Mouse (Mus musculus): Measurements from ENCODE around the gene Olfr772. TPM values are rescaled to one million over a fixed set of nuclear protein-coding genes. Genes with fewer than 3 reads are reported as not detected.

Gene Olfr772
- polyA plus RNA-seq (2012; rRNA removed; ENCODE audit: low replicate concordance): not detected in 2 replicates

DNA sequence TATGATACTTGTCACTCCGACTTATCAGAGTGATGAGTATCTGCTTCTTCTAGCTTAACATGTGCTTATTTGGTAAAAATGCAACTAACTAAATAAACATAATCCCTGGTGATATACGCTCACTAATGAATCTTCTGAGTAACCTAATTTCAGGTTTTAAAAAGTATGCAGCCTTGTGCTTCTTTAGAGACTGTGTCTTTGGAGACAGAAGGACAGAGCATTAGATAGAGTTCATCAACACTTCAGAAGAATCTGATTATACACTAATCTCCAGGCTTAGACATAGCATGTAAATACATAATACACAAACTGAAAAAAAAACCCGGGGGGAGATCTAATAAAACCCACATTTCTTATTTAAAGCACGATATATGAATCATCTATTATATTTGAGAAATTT is at the start of gene Olfr772:
Gene Olfr772, minus strand, starts transcription at position 101 of the 400 bp plus-strand sequence.

DNA sequence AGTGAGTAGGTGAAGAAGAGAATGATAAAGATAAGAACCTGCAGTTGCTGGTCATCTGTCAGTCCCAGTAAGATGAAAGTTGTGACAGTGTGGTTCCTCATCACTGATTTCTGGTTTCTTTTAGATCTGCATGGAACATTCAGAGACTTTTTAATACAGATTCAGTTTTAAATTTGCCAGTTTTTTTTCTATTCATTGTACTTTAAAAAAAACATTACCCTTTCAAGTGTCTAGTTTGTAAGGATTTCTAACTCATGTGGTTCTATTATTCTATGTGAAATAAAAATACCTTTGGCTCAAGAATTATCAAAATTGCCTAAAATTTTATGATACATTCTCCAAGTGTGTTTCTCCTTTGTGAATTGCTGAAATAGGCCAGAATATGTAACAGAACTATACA is 9.6 kb upstream of the Olfr772 start, which contains the start of gene Olfr773:
Gene Olfr773, minus strand, starts transcription at position 101 of the 400 bp plus-strand sequence.

DNA sequence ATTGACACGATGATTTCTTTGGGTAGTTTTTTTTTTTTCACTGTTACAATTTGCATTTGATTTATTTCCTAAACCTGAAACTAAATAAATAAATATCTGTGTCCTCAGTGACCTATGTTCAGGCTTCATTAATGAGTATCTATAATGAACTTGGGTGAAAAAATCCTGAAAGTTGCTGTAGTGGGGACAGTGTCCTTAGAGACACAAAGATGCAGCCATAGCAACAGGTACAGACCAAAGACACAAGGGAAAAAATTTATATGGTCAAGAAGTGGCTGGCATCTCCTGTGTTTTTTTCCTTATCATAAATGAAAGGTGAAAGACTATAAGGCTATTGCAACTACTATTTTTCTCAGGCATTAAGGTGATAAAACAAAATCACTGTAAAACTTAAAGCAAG is 13.1 kb downstream of the Olfr772 start, which contains the start of gene Olfr771:
Gene Olfr771, minus strand, starts transcription at position 101 of the 400 bp plus-strand sequence.

DNA sequence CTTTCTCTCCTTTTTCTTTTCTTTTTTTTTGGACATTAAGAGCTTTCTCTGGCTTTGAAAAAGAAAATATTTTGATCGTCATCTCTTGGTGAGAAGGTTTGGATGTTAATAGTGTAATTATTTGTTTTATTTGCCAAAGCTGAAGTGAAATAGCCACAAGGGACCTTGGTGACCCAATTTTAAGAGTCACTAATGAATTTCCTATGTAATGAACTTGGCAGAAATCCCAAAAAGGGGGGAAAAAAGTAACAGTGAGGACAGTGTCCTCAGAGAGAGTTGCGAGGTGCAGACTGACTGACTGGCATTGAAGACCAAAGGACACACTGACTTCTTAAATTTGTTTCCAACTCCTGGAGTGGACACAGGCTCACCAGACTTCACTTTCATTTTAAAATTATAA is 38.8 kb downstream of the Olfr772 start, which contains the start of gene Olfr770:
Gene Olfr770, minus strand, starts transcription at position 101 of the 400 bp plus-strand sequence.

Other genes starting within 250 kb of the Olfr772 start
- 95.0 and 265 TPM in 2 replicates for gene Itga7, start 244.1 kb downstream of the Olfr772 start, polyA plus RNA-seq (2012; rRNA removed; ENCODE audit: low replicate concordance)
- gene Mettl7b, start 216.9 kb downstream of the Olfr772 start, polyA plus RNA-seq (2012; rRNA removed; ENCODE audit: low replicate concordance): 5.1 and 19.5 TPM in 2 replicates
- not detected in 2 replicates for gene Olfr9, start 188.5 kb downstream of the Olfr772 start, polyA plus RNA-seq (2012; rRNA removed; ENCODE audit: low replicate concordance)
- gene Olfr763, start 167.1 kb downstream of the Olfr772 start, polyA plus RNA-seq (2012; rRNA removed; ENCODE audit: low replicate concordance): not detected in 2 replicates
- gene Olfr764-ps1, start 138.0 kb downstream of the Olfr772 start, polyA plus RNA-seq (2012; rRNA removed; ENCODE audit: low replicate concordance): not detected in 2 replicates
- gene Olfr765, start 127.9 kb downstream of the Olfr772 start, polyA plus RNA-seq (2012; rRNA removed; ENCODE audit: low replicate concordance): not detected in 2 replicates
- not detected in 2 replicates for gene Olfr766-ps1, start 108.9 kb downstream of the Olfr772 start, polyA plus RNA-seq (2012; rRNA removed; ENCODE audit: low replicate concordance)
- gene Olfr767, start 95.0 kb downstream of the Olfr772 start, polyA plus RNA-seq (2012; rRNA removed; ENCODE audit: low replicate concordance): not detected in 2 replicates
- gene Olfr768, start 78.5 kb downstream of the Olfr772 start, polyA plus RNA-seq (2012; rRNA removed; ENCODE audit: low replicate concordance): not detected in 2 replicates
- not detected in 2 replicates for gene Olfr769, start 60.1 kb downstream of the Olfr772 start, polyA plus RNA-seq (2012; rRNA removed; ENCODE audit: low replicate concordance)
- not detected in 2 replicates for gene Olfr770, start 38.9 kb downstream of the Olfr772 start, polyA plus RNA-seq (2012; rRNA removed; ENCODE audit: low replicate concordance)
- gene Olfr771, start 13.2 kb downstream of the Olfr772 start, polyA plus RNA-seq (2012; rRNA removed; ENCODE audit: low replicate concordance): not detected in 2 replicates
- not detected in 2 replicates for gene Olfr773, start 9.5 kb upstream of the Olfr772 start, polyA plus RNA-seq (2012; rRNA removed; ENCODE audit: low replicate concordance)
- gene Olfr774, start 58.3 kb upstream of the Olfr772 start, polyA plus RNA-seq (2012; rRNA removed; ENCODE audit: low replicate concordance): not detected in 2 replicates
- gene Olfr775, start 70.5 kb upstream of the Olfr772 start, polyA plus RNA-seq (2012; rRNA removed; ENCODE audit: low replicate concordance): not detected in 2 replicates
- gene Olfr776, start 81.2 kb upstream of the Olfr772 start, polyA plus RNA-seq (2012; rRNA removed; ENCODE audit: low replicate concordance): not detected in 2 replicates
- gene Olfr777, start 93.6 kb upstream of the Olfr772 start, polyA plus RNA-seq (2012; rRNA removed; ENCODE audit: low replicate concordance): not detected in 2 replicates
- not detected in 2 replicates for gene Olfr780, start 140.2 kb upstream of the Olfr772 start, polyA plus RNA-seq (2012; rRNA removed; ENCODE audit: low replicate concordance)
- gene Olfr781, start 150.9 kb upstream of the Olfr772 start, polyA plus RNA-seq (2012; rRNA removed; ENCODE audit: low replicate concordance): not detected in 2 replicates
- gene Olfr782, start 170.9 kb upstream of the Olfr772 start, polyA plus RNA-seq (2012; rRNA removed; ENCODE audit: low replicate concordance): not detected in 2 replicates
- 0.12 TPM in 1 of 2 replicates, not detected in the other for gene Olfr784, start 206.2 kb upstream of the Olfr772 start, polyA plus RNA-seq (2012; rRNA removed; ENCODE audit: low replicate concordance)
- gene Olfr785, start 227.5 kb upstream of the Olfr772 start, polyA plus RNA-seq (2012; rRNA removed; ENCODE audit: low replicate concordance): not detected in 2 replicates
- not detected in 2 replicates for gene Olfr786, start 249.4 kb upstream of the Olfr772 start, polyA plus RNA-seq (2012; rRNA removed; ENCODE audit: low replicate concordance)

Measured in subcutaneous adipose tissue, adult 2 months (tissue).